8 mouse cellular contexts compared by ENCODE assay signal in genomic region chr8:75093399-75094156, GRCm38 (mm10). TPM values are rescaled to one million over a fixed set of nuclear protein-coding genes. Genes with fewer than 3 reads are reported as not detected.
DNase-seq lines count a peak whose midpoint lies in the region; ATAC-seq and TF ChIP-seq lines count a peak whose summit lies in the region.

Hmox1 (plus strand) TSS chr8:75093621.

- peaks cover 10% of the 10 kb centered on the region; the same call in 1 of the 2 replicates for H3K4me1 ChIP-seq in embryonic facial prominence, embryonic 14.5 days (ENCODE audit: control insufficient read depth, insufficient read depth, low read length)
- peaks cover 16% of the 10 kb centered on the region for H3K4me1 ChIP-seq in kidney, adult 2 months (ENCODE audit: control insufficient read depth, insufficient read depth, low read length)
- H3K4me1 ChIP-seq in limb, embryonic 11.5 days (ENCODE audit: control insufficient read depth, insufficient read depth, low read length) = peaks cover 4% of the 10 kb centered on the region; the same call in 1 of the 2 replicates
- H3K4me1 ChIP-seq in midbrain, embryonic 13.5 days (replicated peaks) = peaks cover 14% of the 10 kb centered on the region
- peaks cover 11% of the 10 kb centered on the region; the same call in 1 of the 2 replicates for H3K4me1 ChIP-seq in small intestine, adult 2 months (ENCODE audit: control insufficient read depth, insufficient read depth, insufficient read length, low read length)

- peak; percentile 94 for ATAC-seq in embryonic facial prominence, embryonic 14.5 days (ENCODE audit: low read depth)
- ATAC-seq in limb, embryonic 11.5 days (ENCODE audit: insufficient number of reproducible peaks, low FRiP score, low TSS enrichment, low read depth) = peak; percentile 90
- ATAC-seq in midbrain, embryonic 13.5 days = peak; percentile 95

- peak within 1 kb of the TSS; percentile 73 for H3K9ac ChIP-seq in embryonic facial prominence, embryonic 14.5 days (ENCODE audit: low read depth, low read length)
- peak within 1 kb of the TSS; percentile 74 for H3K9ac ChIP-seq in limb, embryonic 11.5 days (ENCODE audit: low read length)
- H3K9ac ChIP-seq in midbrain, embryonic 13.5 days (replicated peaks) = peak within 1 kb of the TSS; percentile 69

- H3K27ac ChIP-seq in embryonic facial prominence, embryonic 14.5 days (replicated peaks; ENCODE audit: low read depth, low read length) = 0 out of 2 replicates have a peak within 1 kb of the TSS, but pooled peaks have one; percentile 16
- 0 out of 2 replicates have a peak within 1 kb of the TSS, but pooled peaks have one; percentile 3 for H3K27ac ChIP-seq in kidney, adult 2 months (ENCODE audit: insufficient read depth, low read depth, low read length)
- H3K27ac ChIP-seq in limb, embryonic 11.5 days (replicated peaks; ENCODE audit: low read depth, low read length) = no peak within 1 kb of the TSS
- H3K27ac ChIP-seq in midbrain, embryonic 13.5 days = no peak within 1 kb of the TSS
- H3K27ac ChIP-seq in small intestine, adult 2 months (ENCODE audit: insufficient read depth, low read depth, low read length) = peak within 1 kb of the TSS; percentile 4; the same call in 1 of the 2 replicates

- TF ChIP-seq POLR2A in kidney, adult 2 months (IDR thresholded peaks at IDR 0.05; ENCODE audit: low read depth, low read length) = peak; percentile 88
- TF ChIP-seq POLR2A in small intestine, adult 2 months (IDR thresholded peaks at IDR 0.05; ENCODE audit: low read depth, low read length) = peak; percentile 59

- TF ChIP-seq CTCF in kidney, adult 2 months (conservative IDR thresholded peaks at IDR 0.05; ENCODE audit: insufficient read depth, insufficient read length, low read depth, low read length) = 0 out of 2 replicates have a peak, but pooled peaks have one; percentile 3
- no peak for TF ChIP-seq CTCF in small intestine, adult 2 months (IDR thresholded peaks at IDR 0.05; ENCODE audit: extremely low read depth, insufficient read length, insufficient replicate concordance, low read depth, low read length)

- no peaks in the 10 kb centered on the region for H3K27me3 ChIP-seq in embryonic facial prominence, embryonic 14.5 days (replicated peaks; ENCODE audit: control insufficient read depth, insufficient read depth, low read length)
- no peaks in the 10 kb centered on the region for H3K27me3 ChIP-seq in kidney, adult 2 months (replicated peaks; ENCODE audit: control insufficient read depth, insufficient read depth, low read length)
- no peaks in the 10 kb centered on the region for H3K27me3 ChIP-seq in limb, embryonic 11.5 days (ENCODE audit: control insufficient read depth, insufficient read depth, low read length)
- peaks cover 3% of the 10 kb centered on the region for H3K27me3 ChIP-seq in midbrain, embryonic 13.5 days
- no peaks in the 10 kb centered on the region for H3K27me3 ChIP-seq in small intestine, adult 2 months (ENCODE audit: control insufficient read depth, insufficient read depth, low read length)

- peak; percentile 98 for DNase-seq in 3T3-L1 (ENCODE audit: low read depth, low spot score)
- peak; percentile 97 for DNase-seq in adrenal gland, postnatal 36 days
- DNase-seq in embryonic facial prominence, embryonic 14.5 days (ENCODE audit: low spot score) = peak; percentile 96
- peak; percentile 93 to 96 for DNase-seq in heart, adult 18-20 months
- peak; percentile 97 for DNase-seq in kidney, adult 2 months
- DNase-seq in limb, embryonic 11.5 days (ENCODE audit: low spot score) = peak; percentile 93

- under 1% methylated on average over 36 of the region's 36 CpGs for WGBS in embryonic facial prominence, embryonic 14.5 days
- 2% methylated on average over 36 of the region's 36 CpGs for WGBS in kidney, adult 2 months
- whole genome bisulfite sequencing in limb, embryonic 11.5 days = under 1% methylated on average over 36 of the region's 36 CpGs
- under 1% methylated on average over 36 of the region's 36 CpGs for WGBS in midbrain, embryonic 13.5 days
- WGBS in small intestine, adult 2 months = 1% methylated on average over 36 of the region's 36 CpGs

- H3K4me3 ChIP-seq in embryonic facial prominence, embryonic 14.5 days (ENCODE audit: low read depth, low read length) = peak within 1 kb of the TSS; percentile 48
- H3K4me3 ChIP-seq in kidney, adult 2 months (ENCODE audit: insufficient read depth, low read depth, low read length) = peak within 1 kb of the TSS; percentile 58
- peak within 1 kb of the TSS; percentile 59 for H3K4me3 ChIP-seq in limb, embryonic 11.5 days (ENCODE audit: low read depth, low read length)
- peak within 1 kb of the TSS; percentile 59 for H3K4me3 ChIP-seq in midbrain, embryonic 13.5 days (replicated peaks)
- H3K4me3 ChIP-seq in small intestine, adult 2 months (ENCODE audit: low read depth, low read length) = peak within 1 kb of the TSS; percentile 70

- peaks cover 10% of the 10 kb centered on the region; the same call in 1 of the 2 replicates for H3K36me3 ChIP-seq in embryonic facial prominence, embryonic 14.5 days (ENCODE audit: control insufficient read depth, insufficient read depth, low read length)
- H3K36me3 ChIP-seq in kidney, adult 2 months (ENCODE audit: control insufficient read depth, insufficient read depth, low read length) = peaks cover 2% of the 10 kb centered on the region; the same call in 1 of the 2 replicates
- 0 out of 2 replicates have a peak, but pooled peaks cover 3% of the 10 kb centered on the region for H3K36me3 ChIP-seq in limb, embryonic 11.5 days (ENCODE audit: control insufficient read depth, insufficient read depth, low read length)
- H3K36me3 ChIP-seq in midbrain, embryonic 13.5 days = no peaks in the 10 kb centered on the region
- no peaks in the 10 kb centered on the region for H3K36me3 ChIP-seq in small intestine, adult 2 months (ENCODE audit: control insufficient read depth, insufficient read depth, low read length)

- H3K4me2 ChIP-seq in embryonic facial prominence, embryonic 14.5 days (ENCODE audit: low read depth, low read length) = peak within 1 kb of the TSS; percentile 73
- peak within 1 kb of the TSS; percentile 80 for H3K4me2 ChIP-seq in limb, embryonic 11.5 days (ENCODE audit: low read depth, severe bottlenecking)
- peak within 1 kb of the TSS; percentile 86 for H3K4me2 ChIP-seq in midbrain, embryonic 13.5 days (replicated peaks)

- no peaks in the 10 kb centered on the region for H3K9me3 ChIP-seq in embryonic facial prominence, embryonic 14.5 days (ENCODE audit: control insufficient read depth, low read length)
- no peaks in the 10 kb centered on the region for H3K9me3 ChIP-seq in limb, embryonic 11.5 days (ENCODE audit: control insufficient read depth, low read length)
- no peaks in the 10 kb centered on the region for H3K9me3 ChIP-seq in midbrain, embryonic 13.5 days

RNA-seq across cellular contexts. Expression of gene Hmox1, which starts in this region (rescaled TPM):
- total RNA-seq in adrenal gland, postnatal 36 days (2021) = 100 to 1,000 TPM in 1 of 2 experiments, 10 to 100 TPM in 1; 32.3 to 196 TPM
- polyA plus RNA-seq in embryonic facial prominence, embryonic 14.5 days (2014; fragmentation: Nextera tagmentation; extraction: Ambion mirVana) = 23.1 and 24.4 TPM in 2 replicates
- 10 to 100 TPM; 10.3 to 17.5 TPM for total RNA-seq in heart, adult 18-20 months (2021)
- polyA plus RNA-seq in kidney, adult 2 months (2012; rRNA removed) = 22.5 and 25.7 TPM in 2 replicates
- polyA plus RNA-seq in limb, embryonic 11.5 days (2014; fragmentation: Nextera tagmentation; extraction: Ambion mirVana) = 11.9 and 16.0 TPM in 2 replicates
- polyA plus RNA-seq in midbrain, embryonic 13.5 days (2015; fragmentation: Nextera tagmentation; extraction: Ambion mirVana) = 11.7 and 15.4 TPM in 2 replicates
- 2.8 and 5.0 TPM in 2 replicates for polyA plus RNA-seq in small intestine, adult 2 months (2012; rRNA removed)

Comparison
In these comparisons a context has a peak if more than half of its experiments do, and no peak if none do; other contexts are left out.
1. H3K27ac ChIP-seq: peak in embryonic facial prominence, embryonic 14.5 days (single experiment), kidney, adult 2 months (single experiment) and small intestine, adult 2 months (single experiment); none in limb, embryonic 11.5 days (single experiment) and midbrain, embryonic 13.5 days (single experiment).
2. Peak in every context shown above with its lines, with median percentiles within 50 percentile points of each other: DNase-seq, ATAC-seq, H3K4me2 ChIP-seq, H3K4me3 ChIP-seq and H3K9ac ChIP-seq.